ENCODE assay signal across 27 mouse cellular contexts in the genomic region with DNA sequence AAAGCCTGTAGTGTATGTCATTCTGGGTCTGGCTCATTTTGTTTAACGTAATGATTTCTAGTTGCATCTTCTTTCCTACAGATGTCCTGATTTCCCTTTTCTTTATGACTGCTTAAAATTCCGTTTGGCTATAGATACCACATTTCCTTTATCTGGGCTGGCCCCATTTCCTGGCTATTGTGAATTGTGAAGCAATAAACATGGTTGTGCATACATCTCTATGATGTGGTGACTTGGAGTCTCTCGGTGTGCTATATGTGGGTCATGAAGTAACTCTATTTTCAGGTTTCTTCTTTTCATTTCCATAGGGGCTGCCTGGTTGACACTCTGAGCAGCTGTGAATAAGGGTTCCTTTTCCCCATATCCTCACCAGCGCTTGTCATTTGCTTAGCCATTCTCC.
"Had no signal": no experiment of that assay in that cellular context is flagged by ENCODE, and none has a peak within 500 bp of the region (broad histone marks: within the 10 kb centered on the region; RNA-seq: fewer than 3 reads in every experiment).

No protein-coding gene starts in this region.

- H3K27me3 ChIP-seq: heart, embryonic 13.5 days; heart, embryonic 15.5 days; hindbrain, embryonic 13.5 days; hindbrain, embryonic 15.5 days; kidney, embryonic 15.5 days; limb, embryonic 13.5 days; limb, embryonic 15.5 days; liver, embryonic 12.5 days had no signal

- ATAC-seq: hindbrain, postnatal 0 days; intestine, embryonic 16.5 days; liver, embryonic 12.5 days had no signal

- H3K27ac ChIP-seq: gastrocnemius, adult 2 months; heart, adult 2 months; heart, embryonic 13.5 days; heart, embryonic 15.5 days; hindbrain, embryonic 13.5 days; hindbrain, embryonic 15.5 days; hindbrain, postnatal 0 days; kidney, embryonic 15.5 days; kidney, postnatal 0 days; limb, embryonic 13.5 days; limb, embryonic 15.5 days; liver, embryonic 12.5 days had no signal

- DNase-seq: gastrocnemius, adult 2 months; gastrocnemius, postnatal 10 days; gastrocnemius, postnatal 25 days; heart, adult 11 months; heart, adult 2 months; heart, postnatal 14 days; heart, postnatal 36 days; kidney, adult 11 months; kidney, adult 2 months; kidney, adult 9 months; kidney, postnatal 14 days; kidney, postnatal 36 days; layer of hippocampus, adult 9-11 months; layer of hippocampus, postnatal 36 days; left cerebral cortex, postnatal 4 days had no signal

- H3K4me1 ChIP-seq: heart, embryonic 13.5 days; heart, embryonic 15.5 days; hindbrain, embryonic 13.5 days; hindbrain, embryonic 15.5 days; kidney, embryonic 15.5 days; limb, embryonic 13.5 days; limb, embryonic 15.5 days; liver, embryonic 12.5 days had no signal

- H3K9ac ChIP-seq: heart, embryonic 13.5 days; heart, embryonic 15.5 days; hindbrain, embryonic 13.5 days; hindbrain, embryonic 15.5 days; kidney, embryonic 15.5 days; limb, embryonic 13.5 days; limb, embryonic 15.5 days; liver, embryonic 12.5 days had no signal

- H3K9me3 ChIP-seq: heart, embryonic 15.5 days; hindbrain, embryonic 13.5 days; hindbrain, embryonic 15.5 days; kidney, embryonic 15.5 days; limb, embryonic 13.5 days had no signal

- H3K4me2 ChIP-seq: heart, embryonic 11.5 days; heart, embryonic 13.5 days; heart, embryonic 15.5 days; hindbrain, embryonic 13.5 days; hindbrain, embryonic 15.5 days; kidney, embryonic 15.5 days; limb, embryonic 13.5 days; limb, embryonic 15.5 days; liver, embryonic 12.5 days had no signal

- H3K4me3 ChIP-seq: gastrocnemius, adult 2 months; heart, adult 2 months; heart, embryonic 13.5 days; heart, embryonic 15.5 days; hindbrain, embryonic 13.5 days; hindbrain, embryonic 15.5 days; kidney, embryonic 15.5 days; limb, embryonic 13.5 days; limb, embryonic 15.5 days; liver, embryonic 12.5 days had no signal

- H3K36me3 ChIP-seq: heart, embryonic 13.5 days; heart, embryonic 15.5 days; hindbrain, embryonic 13.5 days; hindbrain, embryonic 15.5 days; kidney, embryonic 15.5 days; limb, embryonic 13.5 days; limb, embryonic 15.5 days; liver, embryonic 12.5 days had no signal
